Mouse (Mus musculus) kidney, embryonic 15.5 days (tissue): ENCODE measurements around the gene Nr2e3. TPM values are rescaled to one million over a fixed set of nuclear protein-coding genes. Genes with fewer than 3 reads are reported as not detected.

ENCODE experiments used
- ATAC-seq: fragments of 200-750 bp; cut with Nextera tagmentation; replicated peaks from 2 replicates; pipeline ENCODE4 v1.8.0; 2017; ENCODE audit warnings: moderate TSS enrichment; ENCODE audit not compliant: low FRiP score
- H3K27ac ChIP-seq: fragments of 300-500 bp; sonication (generic); 2 replicates; pipeline ENCODE4 v1.5.1; 2015; ENCODE audit warnings: mild to moderate bottlenecking, inconsistent platforms
- H3K27me3 ChIP-seq: fragments of 300-500 bp; sonication (generic); 2 replicates; pipeline ENCODE4 v1.6.1; 2015; ENCODE audit warnings: inconsistent platforms
- H3K36me3 ChIP-seq: fragments of 300-500 bp; sonication (generic); 2 replicates; pipeline ENCODE4 v1.6.1; 2015; ENCODE audit warnings: inconsistent platforms
- H3K4me1 ChIP-seq: fragments of 300-500 bp; sonication (generic); 2 replicates; pipeline ENCODE4 v1.6.1; 2015; ENCODE audit warnings: inconsistent platforms
- H3K4me2 ChIP-seq: fragments of 300-500 bp; sonication (generic); 2 replicates; pipeline ENCODE4 v1.6.1; 2015; ENCODE audit warnings: moderate library complexity, mild to moderate bottlenecking, inconsistent platforms
- H3K4me3 ChIP-seq: fragments of 300-500 bp; sonication (generic); replicated peaks from 2 replicates; pipeline ENCODE4 v1.5.1; 2015; ENCODE audit warnings: mild to moderate bottlenecking, inconsistent platforms
- H3K9ac ChIP-seq: fragments of 300-500 bp; sonication (generic); 2 replicates; pipeline ENCODE4 v1.6.1; 2015; ENCODE audit warnings: mild to moderate bottlenecking, inconsistent platforms
- H3K9me3 ChIP-seq: fragments of 300-500 bp; sonication (generic); replicated peaks from 2 replicates; pipeline ENCODE4 v1.6.1; 2016; ENCODE audit warnings: inconsistent platforms
- WGBS: fragments of 180-500 bp; shearing (Covaris S2); methylation state at CpG from one replicate; pipeline ENCODE4 v1.1.7; 2015; ENCODE audit warnings: mixed read lengths; 5-methylcytosine and 5-hydroxymethylcytosine counted together
- polyA plus RNA-seq: library from polyadenylated mRNA; unstranded; fragments of >200 nt; fragmentation: Nextera tagmentation; extraction: Ambion mirVana; gene quantifications from 2 replicates; pipeline ENCODE4 v1.2.1, GENCODE M21; 2015

Nr2e3 gene
- polyA plus RNA-seq, 1 experiment from 2014 or later, result not detected

DNA sequence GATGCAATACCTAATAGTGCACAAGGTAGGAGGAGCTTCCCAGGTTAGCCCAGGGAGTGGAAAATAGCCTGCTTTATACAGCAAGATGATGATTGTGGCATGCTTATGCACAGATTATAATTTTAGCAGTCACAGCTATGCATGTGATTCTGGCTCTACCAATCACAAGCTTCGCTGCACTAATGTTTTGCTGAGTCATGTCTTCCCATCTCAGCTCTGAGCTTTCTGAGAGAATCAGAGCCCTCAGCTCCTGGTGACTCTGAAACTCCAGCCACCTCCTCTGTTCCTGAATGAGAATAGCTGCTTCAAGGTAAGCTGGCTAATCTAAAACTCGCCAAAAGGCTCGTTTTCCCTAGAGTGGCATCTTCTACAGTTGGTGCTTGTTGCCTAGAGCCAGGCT, 30.2 kb downstream of the Nr2e3 start:
- no peaks in the 10 kb centered on the region for H3K27me3 ChIP-seq
- 84% methylated on average over 3 of the region's 3 CpGs for WGBS
- H3K9ac ChIP-seq, result no peak overlapping the region
- H3K27ac ChIP-seq, result no peak overlapping the region
- no peak overlapping the region for H3K4me2 ChIP-seq
- no peaks in the 10 kb centered on the region for H3K4me1 ChIP-seq
- H3K4me3 ChIP-seq, result no peak overlapping the region
- H3K36me3 ChIP-seq, result peaks cover 17% of the 10 kb centered on the region; the same call in 1 of the 2 replicates
- ATAC-seq, result no peak
- H3K9me3 ChIP-seq, result no peaks in the 10 kb centered on the region

DNA sequence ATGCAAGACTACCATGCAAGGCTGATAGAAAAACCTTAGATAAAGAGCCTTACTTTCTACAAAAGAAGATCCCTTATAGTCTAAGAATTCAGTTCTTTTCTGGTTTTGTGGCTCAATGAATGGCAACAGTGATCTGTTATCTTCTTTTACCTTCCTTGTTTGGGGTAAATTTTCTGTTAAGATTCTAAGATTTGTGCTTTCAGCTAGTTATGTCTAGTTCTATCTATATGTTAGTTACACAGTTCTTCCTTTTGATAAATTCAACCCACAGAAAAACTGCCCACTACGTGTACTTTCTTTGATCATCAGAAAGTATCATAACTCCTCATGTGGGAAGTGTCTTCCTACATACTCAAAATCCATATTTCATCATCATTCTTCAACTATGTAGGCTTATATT, 45.7 kb downstream of the Nr2e3 start:
- H3K4me1 ChIP-seq, result no peaks in the 10 kb centered on the region
- peaks cover 34% of the 10 kb centered on the region for H3K36me3 ChIP-seq
- H3K27ac ChIP-seq, result no peak overlapping the region
- no peaks in the 10 kb centered on the region for H3K9me3 ChIP-seq
- H3K4me3 ChIP-seq, result no peak overlapping the region
- ATAC-seq, result no peak
- H3K27me3 ChIP-seq, result no peaks in the 10 kb centered on the region
- H3K4me2 ChIP-seq, result no peak overlapping the region
- 92% methylated on average over 1 of the region's 1 CpGs for WGBS
- H3K9ac ChIP-seq, result no peak overlapping the region

DNA sequence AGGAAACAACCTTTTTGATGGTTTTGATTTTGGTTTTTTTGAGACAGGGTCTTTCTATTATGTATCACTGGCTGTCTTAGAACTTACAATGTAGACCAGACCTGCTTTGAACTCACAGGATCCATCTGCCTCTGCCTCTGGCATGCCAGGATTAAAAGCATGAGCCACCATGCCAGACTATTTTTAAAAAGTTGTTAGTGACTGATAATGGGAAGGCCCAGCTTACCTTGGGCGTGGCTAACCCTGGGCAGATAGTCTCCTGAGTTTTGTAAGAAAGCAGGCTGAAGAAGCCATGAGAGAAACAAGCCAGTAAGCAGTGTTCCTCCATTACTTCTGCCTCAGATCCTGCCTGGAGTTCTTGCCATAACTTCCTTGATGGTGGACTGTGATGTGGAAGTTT, 57.1 kb downstream of the Nr2e3 start:
- Histone ChIP-seq H3K4me3 (no peak overlapping the region), H3K9me3 (no peaks in the 10 kb centered on the region), H3K27me3 (no peaks in the 10 kb centered on the region), H3K4me2 (no peak overlapping the region), H3K4me1 (no peaks in the 10 kb centered on the region), H3K27ac (no peak overlapping the region), H3K36me3 (peaks cover 40% of the 10 kb centered on the region), H3K9ac (no peak overlapping the region)
- no peak for ATAC-seq
- 89% methylated on average over 1 of the region's 1 CpGs for WGBS

Other genes with a start within 250 kb of the Nr2e3 start
- 12.5 and 14.1 TPM in 2 replicates for gene Senp8, start 209.9 kb downstream of the Nr2e3 start, polyA plus RNA-seq
- gene Myo9a, start 209.8 kb downstream of the Nr2e3 start, polyA plus RNA-seq, result 15.1 and 18.7 TPM in 2 replicates